Mouse (Mus musculus) midbrain, postnatal 0 days (tissue): ENCODE measurements around the gene Igfbp4. TPM values are rescaled to one million over a fixed set of nuclear protein-coding genes. Genes with fewer than 3 reads are reported as not detected.

Source experiments
- ATAC-seq: fragments of 200-750 bp; cut with Nextera tagmentation; 2 replicates; pipeline ENCODE4 v1.8.0; 2017; ENCODE audit warnings: moderate number of reproducible peaks, mild to moderate bottlenecking, moderate TSS enrichment, moderate library complexity; ENCODE audit not compliant: low FRiP score
- DNase-seq: peaks from one replicate; pipeline ENCODE4 v3.0.0-alpha.2; 2015; ENCODE audit warnings: low spot score
- H3K27ac ChIP-seq: fragments of 300-500 bp; sonication (generic); 2 replicates; pipeline ENCODE4 v1.5.1; 2014; ENCODE audit warnings: low read depth, mild to moderate bottlenecking, low read length, mixed read lengths
- H3K27me3 ChIP-seq: fragments of 300-500 bp; sonication (generic); 2 replicates; pipeline ENCODE4 v1.6.1; 2014; ENCODE audit warnings: low read length, control low read depth, mixed read lengths; ENCODE audit not compliant: insufficient read depth
- H3K36me3 ChIP-seq: fragments of 300-500 bp; sonication (generic); 2 replicates; pipeline ENCODE4 v1.6.1; 2014; ENCODE audit warnings: low read length, control low read depth, mixed read lengths; ENCODE audit not compliant: insufficient read depth
- H3K4me1 ChIP-seq: fragments of 300-500 bp; sonication (generic); 2 replicates; pipeline ENCODE4 v1.6.1; 2014; ENCODE audit warnings: mild to moderate bottlenecking, control low read depth, antibody characterized with exemption, low read length, mixed read lengths; ENCODE audit not compliant: insufficient read depth
- H3K4me2 ChIP-seq: fragments of 300-500 bp; sonication (generic); 2 replicates; pipeline ENCODE4 v1.6.1; 2014; ENCODE audit warnings: low read depth, mild to moderate bottlenecking, low read length, mixed read lengths; ENCODE audit not compliant: poor library complexity, severe bottlenecking
- H3K4me3 ChIP-seq: fragments of 300-500 bp; sonication (generic); 2 replicates; pipeline ENCODE4 v1.5.1; 2014; ENCODE audit warnings: low read depth, mild to moderate bottlenecking, low read length, moderate library complexity
- H3K9ac ChIP-seq: fragments of 300-500 bp; sonication (generic); replicated peaks from 2 replicates; pipeline ENCODE4 v1.6.1; 2014; ENCODE audit warnings: mild to moderate bottlenecking, low read length, moderate library complexity, mixed read lengths; ENCODE audit not compliant: poor library complexity, severe bottlenecking
- H3K9me3 ChIP-seq: fragments of 300-500 bp; sonication (generic); 2 replicates; pipeline ENCODE4 v1.6.1; 2016; ENCODE audit warnings: low read length, control low read depth
- CTCF ChIP-seq: IDR thresholded peaks from 2 replicates; pipeline ENCODE4 v1.5.1; 2016; ENCODE audit warnings: antibody characterized with exemption, mild to moderate bottlenecking
- WGBS: fragments of 180-500 bp; shearing (Covaris S2); extraction: QIAGEN DNeasy Blood & Tissue Kit; methylation state at CpG from one replicate; pipeline ENCODE4 v1.1.7; 2014; 5-methylcytosine and 5-hydroxymethylcytosine counted together
- polyA plus RNA-seq: library from polyadenylated mRNA; unstranded; fragments of >200 nt; fragmentation: Nextera tagmentation; extraction: Ambion mirVana; gene quantifications from 2 replicates; pipeline ENCODE4 v1.2.1, GENCODE M21; 2015
- total RNA-seq: library from RNA; depleted of rRNA; stranded (reverse); fragments of >200 nt; gene quantifications from 2 replicates; pipeline ENCODE4 v1.2.3, GENCODE M21; 2014; rRNA removed

Gene Igfbp4
- total and polyA plus RNA-seq, 2 experiments from 2014 or later, result 78.8 to 92.4 TPM

DNA sequence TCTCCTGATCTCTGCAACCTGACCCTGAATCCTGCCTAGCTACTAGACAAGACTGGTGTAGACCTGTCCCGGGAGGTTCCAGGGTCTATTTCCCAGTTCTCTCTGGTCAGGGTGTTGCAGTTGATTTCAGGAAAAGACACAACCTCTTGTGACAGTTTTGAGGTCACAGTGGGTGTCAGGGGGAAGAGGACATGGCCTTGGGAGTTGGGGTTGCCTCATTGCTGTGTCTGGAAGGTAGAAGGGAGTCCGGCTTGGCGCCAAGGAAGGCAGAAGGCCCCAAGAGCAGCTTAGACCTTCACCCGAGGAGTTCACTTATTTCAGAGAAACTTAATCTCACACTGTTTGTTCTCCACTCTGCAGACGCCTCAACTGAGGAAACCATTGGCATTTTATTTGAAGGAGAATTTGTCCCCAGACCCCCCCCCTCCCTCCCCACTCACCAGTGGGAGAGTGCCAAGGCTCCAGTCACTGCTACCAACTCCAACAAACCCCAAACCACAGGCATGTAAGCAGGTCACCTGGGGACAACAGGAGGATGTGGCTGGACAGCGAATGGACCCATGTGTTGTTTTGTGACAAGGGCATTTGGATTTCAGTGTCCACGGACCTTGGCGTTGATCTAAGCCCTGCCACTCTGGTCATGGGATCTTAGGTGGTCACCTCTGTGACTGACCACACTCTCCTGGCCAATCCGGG, 61.7 kb downstream of the Igfbp4 start:
- no peaks in the 10 kb centered on the region for H3K9me3 ChIP-seq
- H3K4me3 ChIP-seq, result no peak overlapping the region
- H3K4me1 ChIP-seq, result no peaks in the 10 kb centered on the region
- no peaks in the 10 kb centered on the region for H3K36me3 ChIP-seq
- TF ChIP-seq CTCF, result no peak
- no peak overlapping the region for H3K27ac ChIP-seq
- ATAC-seq, result no peak
- no peak overlapping the region for H3K4me2 ChIP-seq
- DNase-seq, result no peak
- H3K9ac ChIP-seq, result no peak overlapping the region
- WGBS, result 75% methylated on average over 9 of the region's 9 CpGs
- no peaks in the 10 kb centered on the region for H3K27me3 ChIP-seq

Other genes starting within 250 kb of the Igfbp4 start
- 88.3 and 107 TPM in 2 replicates for gene Msl1, start 245.7 kb upstream of the Igfbp4 start, total RNA-seq
- 22.3 and 25.8 TPM in 2 replicates for gene Msl1, start 245.7 kb upstream of the Igfbp4 start, polyA plus RNA-seq
- 29.4 and 32.2 TPM in 2 replicates for gene Casc3, start 236.3 kb upstream of the Igfbp4 start, total RNA-seq
- 34.0 and 39.7 TPM in 2 replicates for gene Casc3, start 236.3 kb upstream of the Igfbp4 start, polyA plus RNA-seq
- 39.0 and 40.8 TPM in 2 replicates for gene Rapgefl1, start 204.5 kb upstream of the Igfbp4 start, total RNA-seq
- gene Rapgefl1, start 204.5 kb upstream of the Igfbp4 start, polyA plus RNA-seq, result 10.9 and 11.4 TPM in 2 replicates
- gene Wipf2, start 177.6 kb upstream of the Igfbp4 start, total RNA-seq, result 9.2 and 9.8 TPM in 2 replicates
- gene Wipf2, start 177.6 kb upstream of the Igfbp4 start, polyA plus RNA-seq, result 3.0 and 3.8 TPM in 2 replicates
- 0.19 and 0.44 TPM in 2 replicates for gene Cdc6, start 133.4 kb upstream of the Igfbp4 start, total RNA-seq
- 0.52 and 0.65 TPM in 2 replicates for gene Cdc6, start 133.4 kb upstream of the Igfbp4 start, polyA plus RNA-seq
- gene Rara, start 113.4 kb upstream of the Igfbp4 start, total RNA-seq, result 14.3 and 20.4 TPM in 2 replicates
- 8.2 and 8.7 TPM in 2 replicates for gene Rara, start 113.4 kb upstream of the Igfbp4 start, polyA plus RNA-seq
- 3.0 and 5.1 TPM in 2 replicates for gene Gjd3, start 58.2 kb upstream of the Igfbp4 start, total RNA-seq
- 4.5 and 5.1 TPM in 2 replicates for gene Gjd3, start 58.2 kb upstream of the Igfbp4 start, polyA plus RNA-seq
- gene Top2a, start 17.1 kb upstream of the Igfbp4 start, total RNA-seq, result 13.9 and 21.1 TPM in 2 replicates
- 7.4 and 10.0 TPM in 2 replicates for gene Top2a, start 17.1 kb upstream of the Igfbp4 start, polyA plus RNA-seq
- 0.38 TPM in 2 replicates for gene Tns4, start 48.1 kb downstream of the Igfbp4 start, total RNA-seq
- 0.17 and 0.26 TPM in 2 replicates for gene Tns4, start 48.1 kb downstream of the Igfbp4 start, polyA plus RNA-seq
- gene Ccr7, start 113.8 kb downstream of the Igfbp4 start, total RNA-seq, result not detected in 2 replicates
- not detected in 2 replicates for gene Ccr7, start 113.8 kb downstream of the Igfbp4 start, polyA plus RNA-seq
- gene Smarce1, start 189.8 kb downstream of the Igfbp4 start, total RNA-seq, result 94.9 and 116 TPM in 2 replicates
- gene Smarce1, start 189.8 kb downstream of the Igfbp4 start, polyA plus RNA-seq, result 170 and 184 TPM in 2 replicates
- gene Krt222, start 202.8 kb downstream of the Igfbp4 start, total RNA-seq, result 10.6 and 11.6 TPM in 2 replicates
- gene Krt222, start 202.8 kb downstream of the Igfbp4 start, polyA plus RNA-seq, result 13.6 and 14.4 TPM in 2 replicates
- gene Krt24, start 244.0 kb downstream of the Igfbp4 start, total RNA-seq, result not detected in 2 replicates
- gene Krt24, start 244.0 kb downstream of the Igfbp4 start, polyA plus RNA-seq, result 0.07 and 0.21 TPM in 2 replicates